Mouse (Mus musculus) cerebellum, postnatal 36 days (tissue): ENCODE measurements around the gene Gm12790.
A peak's percentile ranks its signal among the peaks of the same experiment; 100 is the strongest.
"Not testable (repeated sequence)": the region's sequence is repeated elsewhere in the genome, so short reads cannot be mapped to it uniquely, and the experiment has no call there.

ENCODE experiments used
- DNase-seq, 2 experiments: peaks; one replicate each; pipeline ENCODE4 v3.0.0; 2021 to 2022; ENCODE audit warnings: mixed read lengths in 2 of 2

Gm12790 gene

GRCm38 (mm10) chr4:101980949-101981348 lies at the start of gene Gm12790:
Gene Gm12790, minus strand, starts transcription at chr4:101981049.
- DNase-seq, result not testable (repeated sequence)

GRCm38 (mm10) chr4:102026619-102027018 lies 45.8 kb upstream of the Gm12790 start:
- DNase-seq, result no peak

DNA sequence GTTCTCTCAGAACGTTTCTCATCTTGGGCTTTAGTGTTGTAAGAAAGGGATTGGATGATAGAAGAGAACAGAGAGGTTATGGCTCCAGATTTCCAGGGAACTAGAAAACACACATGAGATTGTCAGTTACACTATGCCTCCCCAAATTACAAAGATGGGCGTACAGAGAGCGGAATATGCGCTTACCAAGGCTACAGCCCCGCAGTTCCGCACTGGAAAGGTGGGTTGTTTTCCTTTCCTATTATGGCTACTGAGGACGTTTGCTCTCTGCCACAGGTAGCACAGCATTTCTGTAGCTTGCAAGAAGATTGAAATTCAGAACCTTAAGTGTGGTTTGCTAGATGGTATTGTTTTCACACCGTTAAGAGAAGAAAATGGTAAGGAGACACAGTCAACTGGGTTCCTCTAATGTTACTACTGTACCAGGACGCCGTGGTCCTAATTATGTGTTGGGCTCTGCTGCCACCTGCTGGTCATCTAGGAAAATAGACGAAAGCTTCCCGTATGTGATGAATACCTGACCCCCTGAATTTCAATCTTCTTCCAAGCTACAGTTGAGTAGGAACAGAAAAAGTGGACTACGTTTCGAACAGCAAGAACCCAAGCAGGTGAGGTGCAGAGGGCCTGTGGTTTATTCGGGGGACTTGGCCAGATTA lies 17.5 kb upstream of the Gm12790 start:
- peak; percentile 79 to 85 for DNase-seq

GRCm38 (mm10) chr4:101997426-101997825 lies 16.6 kb upstream of the Gm12790 start:
- no peak for DNase-seq

DNA sequence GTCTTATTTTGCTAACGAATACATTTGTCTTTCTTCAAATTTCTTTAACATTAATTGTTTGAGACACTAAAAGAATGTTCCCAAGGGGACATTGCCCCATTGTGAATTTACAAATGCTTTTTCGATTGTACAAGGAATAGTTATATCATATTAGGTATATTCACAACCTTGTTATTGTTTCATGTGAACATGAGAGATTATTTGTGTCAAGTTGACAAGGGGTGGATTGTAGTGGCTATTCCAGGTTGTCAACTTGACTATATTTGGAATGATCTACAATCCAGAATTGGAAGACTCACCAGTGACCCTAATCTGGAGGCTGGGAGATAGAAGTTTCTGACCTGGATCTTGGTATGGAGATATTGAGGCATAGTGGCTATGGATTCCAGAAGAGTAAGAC lies 5.5 kb upstream of the Gm12790 start, which contains the start of gene Gm12789:
Gene Gm12789, plus strand, starts transcription at position 301 of the 400 bp plus-strand sequence.
- DNase-seq, result not testable (repeated sequence)

GRCm38 (mm10) chr4:101985678-101986077 lies 4.8 kb upstream of the Gm12790 start:
- no peak for DNase-seq

DNA sequence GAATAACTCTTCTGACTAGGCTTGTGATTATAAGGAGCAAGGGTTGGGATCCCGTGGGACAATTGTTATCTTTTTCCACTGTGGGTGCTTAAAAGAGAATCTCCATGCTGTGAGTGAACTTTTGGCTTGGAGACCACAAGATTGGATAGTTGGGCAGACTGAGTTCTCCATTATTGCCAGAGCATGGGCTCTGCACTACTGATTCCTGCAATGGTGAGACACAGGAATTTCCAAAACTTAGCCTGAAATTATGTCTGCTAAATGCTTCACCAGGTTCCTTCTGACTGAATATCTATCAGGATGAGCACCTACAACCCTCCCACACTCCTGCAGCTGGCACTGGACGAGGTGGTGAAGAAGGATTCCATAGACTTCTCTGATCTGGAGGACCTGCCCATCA lies 40.7 kb downstream of the Gm12790 start, which contains the start of gene Gm12794:
Gene Gm12794, plus strand, starts transcription at position 301 of the 400 bp plus-strand sequence.
- not testable (repeated sequence) for DNase-seq
